Mouse (Mus musculus) lung, embryonic 15.5 days (tissue): ENCODE data around the gene Gpr1. TPM values are rescaled to one million over a fixed set of nuclear protein-coding genes. Genes with fewer than 3 reads are reported as not detected.

Source experiments
- ATAC-seq: fragments of 200-750 bp; cut with Nextera tagmentation; 2 replicates; pipeline ENCODE4 v1.8.0; 2017; ENCODE audit warnings: moderate number of reproducible peaks, borderline replicate concordance; ENCODE audit not compliant: low FRiP score, low TSS enrichment; ENCODE audit errors: extremely low read depth
- H3K27ac ChIP-seq: fragments of 300-500 bp; sonication (generic); 2 replicates; pipeline ENCODE4 v1.5.1; 2015; ENCODE audit warnings: moderate library complexity, mild to moderate bottlenecking, inconsistent platforms
- H3K27me3 ChIP-seq: fragments of 300-500 bp; sonication (generic); 2 replicates; pipeline ENCODE4 v1.6.1; 2015; ENCODE audit warnings: inconsistent platforms
- H3K36me3 ChIP-seq: fragments of 300-500 bp; sonication (generic); 2 replicates; pipeline ENCODE4 v1.6.1; 2015; ENCODE audit warnings: inconsistent platforms
- H3K4me1 ChIP-seq: fragments of 300-500 bp; sonication (generic); 2 replicates; pipeline ENCODE4 v1.6.1; 2015; ENCODE audit warnings: inconsistent platforms
- H3K4me2 ChIP-seq: fragments of 300-500 bp; sonication (generic); 2 replicates; pipeline ENCODE4 v1.6.1; 2015; ENCODE audit warnings: inconsistent platforms, mild to moderate bottlenecking, moderate library complexity
- H3K4me3 ChIP-seq: fragments of 300-500 bp; sonication (generic); 2 replicates; pipeline ENCODE4 v1.5.1; 2015; ENCODE audit warnings: mild to moderate bottlenecking, inconsistent platforms
- H3K9ac ChIP-seq: fragments of 300-500 bp; sonication (generic); 2 replicates; pipeline ENCODE4 v1.6.1; 2015; ENCODE audit warnings: inconsistent platforms
- H3K9me3 ChIP-seq: fragments of 300-500 bp; sonication (generic); 2 replicates; pipeline ENCODE4 v1.6.1; 2016; ENCODE audit warnings: inconsistent platforms
- WGBS: fragments of 180-500 bp; shearing (Covaris S2); methylation state at CpG from one replicate; pipeline ENCODE4 v1.1.7; 2015; 5-methylcytosine and 5-hydroxymethylcytosine counted together
- polyA plus RNA-seq: library from polyadenylated mRNA; unstranded; fragments of >200 nt; fragmentation: Nextera tagmentation; extraction: Ambion mirVana; gene quantifications from 2 replicates; pipeline ENCODE4 v1.2.1, GENCODE M21; 2015

Gene Gpr1
- polyA plus RNA-seq, result not detected in 2 replicates

DNA sequence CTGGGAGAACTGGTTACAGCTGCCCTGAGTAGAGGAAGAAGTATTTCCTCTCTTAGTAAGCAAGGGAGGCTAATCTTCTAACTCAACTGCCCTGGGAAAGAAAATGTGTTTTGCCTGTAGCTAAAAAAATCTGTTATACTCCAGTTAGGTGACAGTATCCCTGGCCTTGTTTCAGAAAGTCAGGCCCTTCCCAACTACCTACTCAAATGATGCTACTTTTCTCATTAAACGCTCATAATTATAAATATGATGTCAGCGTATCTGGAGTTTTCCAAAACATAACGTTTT lies at the start of gene Gpr1:
Gene Gpr1, minus strand, starts transcription at position 273 of the 288 bp plus-strand sequence.
- Histone ChIP-seq H3K4me3 (no peak within 1 kb of the TSS), H3K4me2 (peak within 1 kb of the TSS; percentile 23), H3K9me3 (no peaks in the 10 kb centered on the region), H3K27me3 (no peaks in the 10 kb centered on the region; the same call in 1 of the 2 replicates), H3K4me1 (peaks cover 3% of the 10 kb centered on the region; the same call in 1 of the 2 replicates), H3K9ac (no peak within 1 kb of the TSS), H3K27ac (no peak within 1 kb of the TSS), H3K36me3 (no peaks in the 10 kb centered on the region)
- no peak for ATAC-seq
- 32% methylated on average over 3 of the region's 3 CpGs for WGBS

GRCm38 (mm10) chr1:63263671-63264070 lies 49.3 kb upstream of the Gpr1 start:
- Histone ChIP-seq H3K9ac (no peak overlapping the region), H3K27me3 (peaks cover 93% of the 10 kb centered on the region), H3K27ac (no peak overlapping the region), H3K36me3 (no peaks in the 10 kb centered on the region), H3K4me3 (no peak overlapping the region), H3K4me2 (no peak overlapping the region), H3K4me1 (no peaks in the 10 kb centered on the region), H3K9me3 (no peaks in the 10 kb centered on the region)
- ATAC-seq, result no peak
- WGBS, result 46% methylated on average over 11 of the region's 11 CpGs

DNA sequence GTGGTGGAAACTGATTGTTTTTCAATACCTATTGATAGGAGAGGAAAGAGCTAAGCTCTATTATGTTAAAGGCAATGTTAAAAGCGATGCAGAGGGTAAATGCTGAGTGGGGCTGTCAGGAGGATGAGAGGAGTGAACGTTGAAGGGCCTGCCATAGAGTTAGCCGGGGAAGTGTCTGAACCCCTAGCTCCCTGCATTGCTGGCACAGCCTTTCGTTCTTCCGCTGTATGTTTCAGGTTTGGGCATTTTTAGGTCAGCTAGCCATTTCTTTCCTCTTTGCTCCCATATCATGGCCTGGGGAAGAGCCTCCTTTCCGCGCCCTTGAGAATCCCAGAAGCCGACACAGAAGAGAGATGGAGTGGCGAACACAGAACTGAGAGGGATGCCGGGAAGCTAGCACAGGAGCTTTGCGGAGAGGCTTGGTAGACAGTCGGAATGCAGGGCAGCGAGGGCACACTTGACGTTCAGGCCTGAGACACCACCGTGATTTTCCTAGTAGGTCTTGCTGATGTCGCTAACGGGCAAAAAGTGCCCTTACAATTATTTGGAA lies 46.8 kb upstream of the Gpr1 start:
- Histone ChIP-seq H3K9me3 (no peaks in the 10 kb centered on the region), H3K9ac (no peak overlapping the region), H3K4me2 (no peak overlapping the region), H3K27ac (no peak overlapping the region), H3K4me3 (no peak overlapping the region), H3K4me1 (no peaks in the 10 kb centered on the region), H3K27me3 (peaks cover 97% of the 10 kb centered on the region), H3K36me3 (no peaks in the 10 kb centered on the region)
- 42% methylated on average over 17 of the region's 17 CpGs for WGBS
- no peak for ATAC-seq

DNA sequence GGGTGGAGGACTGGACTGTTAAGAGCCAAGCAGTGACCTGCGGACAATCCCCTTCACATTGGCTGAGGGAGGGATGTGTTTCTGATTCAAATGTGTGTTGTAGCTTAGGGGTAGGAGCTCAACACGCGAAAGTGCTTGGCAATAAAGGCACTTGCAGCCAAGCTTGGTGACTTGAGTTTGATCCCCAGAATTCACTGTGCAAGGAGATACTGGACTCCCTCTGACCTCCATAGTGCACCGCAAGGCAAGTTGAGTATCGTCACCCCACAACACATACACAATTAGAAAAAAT lies 46.3 kb upstream of the Gpr1 start:
- Histone ChIP-seq H3K9me3 (no peaks in the 10 kb centered on the region), H3K36me3 (no peaks in the 10 kb centered on the region), H3K9ac (no peak overlapping the region), H3K4me3 (no peak overlapping the region), H3K4me2 (no peak overlapping the region), H3K27me3 (peaks cover 97% of the 10 kb centered on the region), H3K27ac (no peak overlapping the region), H3K4me1 (no peaks in the 10 kb centered on the region)
- 42% methylated on average over 5 of the region's 5 CpGs for WGBS
- no peak for ATAC-seq

DNA sequence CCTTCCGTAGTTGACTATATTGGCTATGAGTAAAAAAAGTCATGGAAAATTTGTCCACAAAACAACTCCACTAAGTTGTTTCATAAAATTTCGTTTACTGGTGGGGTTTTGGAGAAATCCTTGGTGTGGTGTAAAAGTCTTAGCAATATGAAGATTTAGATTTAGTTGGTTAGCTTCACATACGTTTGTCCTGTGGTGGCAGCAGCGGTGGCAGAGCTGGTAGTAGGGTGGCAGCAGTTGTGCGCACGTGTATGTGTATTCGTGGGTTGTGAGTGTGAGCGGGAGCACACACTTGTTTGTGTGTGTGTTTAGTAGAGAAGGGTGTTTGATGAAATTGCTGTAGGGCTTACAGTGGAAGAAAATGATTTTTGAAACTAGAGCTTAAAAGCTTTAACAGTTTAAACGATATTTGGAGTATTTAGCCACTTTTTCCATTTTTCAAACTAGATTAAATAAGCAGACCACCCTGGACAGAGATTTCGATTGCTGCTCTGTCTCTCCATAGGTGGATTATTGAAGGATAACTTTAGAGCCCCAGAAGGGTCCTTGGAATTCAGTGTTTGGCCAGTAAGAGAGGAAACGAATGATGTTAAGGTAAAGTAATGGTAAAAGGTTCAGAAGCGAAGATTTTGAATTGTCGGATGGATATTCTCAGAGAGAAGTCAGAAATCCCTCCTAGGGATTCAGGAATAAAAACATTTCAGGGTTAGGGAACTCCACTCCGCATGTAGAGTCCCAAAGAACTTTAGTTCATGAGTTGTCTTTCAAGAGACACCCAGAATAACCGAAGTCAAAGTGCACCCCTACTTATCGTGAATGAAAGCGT lies 45.8 kb upstream of the Gpr1 start:
- ATAC-seq, result no peak
- Histone ChIP-seq H3K4me3 (no peak overlapping the region), H3K4me2 (no peak overlapping the region), H3K9me3 (no peaks in the 10 kb centered on the region), H3K36me3 (no peaks in the 10 kb centered on the region), H3K27ac (no peak overlapping the region), H3K27me3 (peaks cover 97% of the 10 kb centered on the region), H3K4me1 (no peaks in the 10 kb centered on the region), H3K9ac (no peak overlapping the region)
- 50% methylated on average over 17 of the region's 17 CpGs for WGBS

- H3K36me3 ChIP-seq, result no peaks in the 10 kb centered on the region
- no peaks in the 10 kb centered on the region for H3K9me3 ChIP-seq
- no peak for ATAC-seq
- H3K27ac ChIP-seq, result no peak overlapping the region
- no peak overlapping the region for H3K4me3 ChIP-seq
- WGBS, result 48% methylated on average over 11 of the region's 11 CpGs
- peaks cover 97% of the 10 kb centered on the region for H3K27me3 ChIP-seq
- no peak overlapping the region for H3K9ac ChIP-seq
- no peak overlapping the region for H3K4me2 ChIP-seq
- H3K4me1 ChIP-seq, result no peaks in the 10 kb centered on the region
Measured at GRCm38 (mm10) chr1:63259271-63259830, 45.0 kb upstream of the Gpr1 start.

DNA sequence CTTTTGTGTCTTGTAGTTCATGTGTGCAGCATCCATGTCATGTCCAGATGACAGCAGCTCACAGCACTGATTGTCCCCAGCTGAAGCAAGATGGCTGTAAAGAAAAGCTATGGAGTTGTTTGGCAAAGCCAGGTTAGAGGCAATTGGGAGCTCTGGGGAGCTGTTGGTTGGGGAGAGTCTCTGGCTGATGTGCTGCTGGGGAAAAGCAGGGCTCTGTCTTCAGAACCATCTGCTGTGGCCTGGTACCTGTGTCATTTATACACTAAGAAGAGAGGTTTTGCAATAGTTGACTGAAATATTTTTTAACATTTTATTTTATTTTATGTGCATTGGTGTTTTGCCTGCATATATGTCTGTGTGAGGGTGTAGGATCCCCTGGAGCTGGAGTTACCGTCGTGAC lies 44.2 kb upstream of the Gpr1 start:
- Histone ChIP-seq H3K9me3 (no peaks in the 10 kb centered on the region), H3K36me3 (no peaks in the 10 kb centered on the region), H3K4me2 (no peak overlapping the region), H3K27me3 (peaks cover 95% of the 10 kb centered on the region), H3K4me1 (no peaks in the 10 kb centered on the region), H3K27ac (no peak overlapping the region), H3K4me3 (no peak overlapping the region), H3K9ac (no peak overlapping the region)
- 46% methylated on average over 2 of the region's 2 CpGs for WGBS
- no peak for ATAC-seq

GRCm38 (mm10) chr1:63256083-63256482 lies 41.7 kb upstream of the Gpr1 start:
- H3K9ac ChIP-seq, result no peak overlapping the region
- H3K27ac ChIP-seq, result no peak overlapping the region
- ATAC-seq, result no peak
- H3K9me3 ChIP-seq, result no peaks in the 10 kb centered on the region
- H3K4me2 ChIP-seq, result no peak overlapping the region
- H3K4me3 ChIP-seq, result no peak overlapping the region
- H3K27me3 ChIP-seq, result peaks cover 98% of the 10 kb centered on the region
- no peaks in the 10 kb centered on the region for H3K36me3 ChIP-seq
- 8% methylated on average over 5 of the region's 5 CpGs for WGBS
- no peaks in the 10 kb centered on the region for H3K4me1 ChIP-seq

DNA sequence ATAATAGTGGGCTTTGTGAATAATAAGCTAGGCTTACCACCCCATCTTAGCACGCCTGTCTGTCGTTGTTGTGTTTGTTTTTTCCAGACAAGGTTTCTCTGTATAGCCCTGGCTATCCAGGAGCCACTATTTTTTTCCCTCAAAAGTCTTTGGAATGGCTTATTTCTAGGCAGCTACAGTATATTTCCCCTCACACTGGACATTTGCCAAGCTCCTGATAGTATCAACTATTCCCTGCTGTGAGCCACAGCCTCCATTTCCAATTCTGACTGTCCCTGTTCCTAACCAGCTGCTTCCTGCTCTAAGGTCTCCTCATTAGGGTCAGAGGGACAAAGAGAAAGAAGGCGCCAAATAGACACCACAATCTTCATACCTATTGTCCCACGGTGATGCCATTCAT lies 40.8 kb upstream of the Gpr1 start:
- Histone ChIP-seq H3K9me3 (no peaks in the 10 kb centered on the region), H3K27ac (no peak overlapping the region), H3K9ac (no peak overlapping the region), H3K4me1 (no peaks in the 10 kb centered on the region), H3K36me3 (no peaks in the 10 kb centered on the region), H3K27me3 (peaks cover 98% of the 10 kb centered on the region), H3K4me2 (no peak overlapping the region), H3K4me3 (no peak overlapping the region)
- WGBS, result 19% methylated on average over 4 of the region's 4 CpGs
- no peak for ATAC-seq

DNA sequence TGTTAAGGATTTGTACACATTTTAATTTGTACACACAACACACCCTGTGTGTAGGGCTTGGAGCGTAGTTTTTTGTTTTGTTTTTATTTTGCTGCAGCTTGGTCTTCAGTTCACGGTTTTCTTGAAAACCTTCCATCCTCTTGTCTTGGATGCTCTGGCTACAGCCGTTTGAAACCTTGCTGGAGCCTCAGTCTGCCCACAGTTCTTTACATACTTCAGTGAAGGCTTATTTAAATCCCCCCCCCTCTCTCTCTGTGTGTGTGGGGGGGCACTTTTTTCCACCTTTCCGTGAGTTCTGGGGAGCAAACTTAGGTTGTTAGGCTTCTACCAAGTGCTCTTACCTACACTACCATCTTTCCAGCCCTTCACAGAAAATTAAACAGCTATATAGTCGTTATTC lies 38.9 kb upstream of the Gpr1 start:
- Histone ChIP-seq H3K9ac (no peak overlapping the region), H3K27me3 (peaks cover 98% of the 10 kb centered on the region), H3K4me1 (peaks cover 2% of the 10 kb centered on the region; the same call in 1 of the 2 replicates), H3K4me3 (no peak overlapping the region), H3K9me3 (no peaks in the 10 kb centered on the region), H3K4me2 (no peak overlapping the region), H3K36me3 (no peaks in the 10 kb centered on the region), H3K27ac (no peak overlapping the region)
- 31% methylated on average over 5 of the region's 5 CpGs for WGBS
- ATAC-seq, result no peak

DNA sequence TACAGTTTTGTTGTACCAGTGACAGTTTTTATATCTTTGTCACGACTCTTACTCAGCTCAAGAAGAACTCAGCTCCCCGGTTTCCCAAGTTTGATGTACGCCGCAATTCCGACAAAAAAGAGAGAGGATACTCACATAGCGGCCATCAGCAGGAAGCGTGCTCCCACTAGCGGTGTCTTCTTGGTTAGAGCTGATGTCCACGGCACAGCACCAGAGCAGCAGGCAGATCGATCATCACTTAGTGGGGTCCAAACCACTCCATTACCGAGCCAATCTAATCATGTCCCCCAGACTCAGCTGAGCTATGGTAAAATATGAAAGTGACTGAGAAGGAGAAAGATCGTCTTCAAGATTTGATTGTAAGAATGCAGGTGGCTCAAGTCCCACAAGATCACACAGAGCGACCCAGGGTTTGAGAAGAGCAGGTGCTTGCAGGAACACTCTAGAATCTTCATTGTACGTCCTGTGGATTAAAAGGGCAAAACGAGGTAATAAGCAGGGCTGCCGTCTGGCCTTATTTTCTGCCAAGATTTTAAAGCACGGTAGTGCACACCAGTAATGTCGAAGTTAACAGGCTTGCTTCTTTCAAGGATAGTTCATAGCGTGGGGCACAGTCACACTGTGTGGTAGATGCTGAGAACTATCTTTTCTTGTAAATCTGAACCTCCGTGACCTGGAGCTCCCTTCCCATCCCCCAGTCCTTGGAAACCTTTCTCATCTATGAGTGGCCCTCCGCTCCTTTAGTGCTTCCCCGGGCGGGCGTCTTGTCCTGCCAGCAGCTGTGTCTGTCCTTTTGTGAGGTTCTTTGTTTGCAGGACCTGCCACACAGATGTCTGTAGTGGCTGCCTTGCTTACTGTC lies 38.2 kb upstream of the Gpr1 start:
- peaks cover 98% of the 10 kb centered on the region for H3K27me3 ChIP-seq
- H3K9me3 ChIP-seq, result no peaks in the 10 kb centered on the region
- no peak overlapping the region for H3K4me2 ChIP-seq
- H3K27ac ChIP-seq, result no peak overlapping the region
- 42% methylated on average over 24 of the region's 24 CpGs for WGBS
- H3K36me3 ChIP-seq, result no peaks in the 10 kb centered on the region
- H3K4me1 ChIP-seq, result peaks cover 6% of the 10 kb centered on the region; the same call in 1 of the 2 replicates
- ATAC-seq, result no peak
- no peak overlapping the region for H3K9ac ChIP-seq
- H3K4me3 ChIP-seq, result no peak overlapping the region

- Histone ChIP-seq H3K27me3 (peaks cover 96% of the 10 kb centered on the region), H3K4me1 (peaks cover 6% of the 10 kb centered on the region; the same call in 1 of the 2 replicates), H3K27ac (no peak overlapping the region), H3K9ac (no peak overlapping the region), H3K36me3 (no peaks in the 10 kb centered on the region), H3K4me3 (no peak overlapping the region), H3K4me2 (no peak overlapping the region), H3K9me3 (no peaks in the 10 kb centered on the region)
- ATAC-seq, result no peak
- WGBS, result 45% methylated on average over 4 of the region's 4 CpGs
Measured at GRCm38 (mm10) chr1:63249261-63249660, 34.9 kb upstream of the Gpr1 start.
